8 mouse cellular contexts compared by ENCODE assay signal in genomic region chr8:95037106-95037925, GRCm38 (mm10). TPM values are rescaled to one million over a fixed set of nuclear protein-coding genes. Genes with fewer than 3 reads are reported as not detected.
A peak's percentile ranks its signal among the peaks of the same experiment; 100 is the strongest.
DNase-seq lines count a peak whose midpoint lies in the region; ATAC-seq and TF ChIP-seq lines count a peak whose summit lies in the region.

No protein-coding gene starts in this region.

- DNase-seq in heart, adult 11 months = peak; percentile 95
- no peak for DNase-seq in heart, adult 8-10 months (ENCODE audit: low spot score)
- peak; percentile 23 for DNase-seq in Muller cell, postnatal 12 days (ENCODE audit: inconsistent ontology term)
- peak; percentile 28 to 66 for DNase-seq in frontal cortex, adult 2 months (ENCODE audit: extremely low spot score in 1 of 2, low spot score in 1 of 2)
- peak; percentile 26 to 47 for DNase-seq in layer of hippocampus, postnatal 14 days (ENCODE audit: low spot score in 2 of 2)
- peak; percentile 42 for DNase-seq in lung, postnatal 14 days
- DNase-seq in stomach, postnatal 0 days (ENCODE audit: low spot score) = peak; percentile 44
- DNase-seq in urinary bladder, adult 2 months (ENCODE audit: low spot score) = no peak

- H3K4me2 ChIP-seq in stomach, postnatal 0 days (replicated peaks; ENCODE audit: low read depth) = no peak overlapping the region

- peak; percentile 67 for ATAC-seq in stomach, postnatal 0 days (ENCODE audit: low FRiP score, low TSS enrichment)

- TF ChIP-seq CTCF in stomach, postnatal 0 days (IDR thresholded peaks at IDR 0.05; ENCODE audit: low read depth) = no peak

- 56% methylated on average over 7 of the region's 7 CpGs for whole genome bisulfite sequencing in stomach, postnatal 0 days

- no peak overlapping the region for H3K9ac ChIP-seq in stomach, postnatal 0 days (ENCODE audit: low read length)

- no peak overlapping the region for H3K27ac ChIP-seq in stomach, postnatal 0 days (replicated peaks)

- H3K4me3 ChIP-seq in stomach, postnatal 0 days (ENCODE audit: low read depth, low read length) = no peak overlapping the region

- no peaks in the 10 kb centered on the region for H3K4me1 ChIP-seq in stomach, postnatal 0 days (replicated peaks; ENCODE audit: control insufficient read depth, insufficient read depth)

- no peaks in the 10 kb centered on the region for H3K36me3 ChIP-seq in stomach, postnatal 0 days (ENCODE audit: control insufficient read depth, insufficient read depth, low read length)

- TF ChIP-seq EP300 in stomach, postnatal 0 days (optimal IDR thresholded peaks at IDR 0.05) = no peak

- no peaks in the 10 kb centered on the region for H3K27me3 ChIP-seq in stomach, postnatal 0 days (ENCODE audit: control insufficient read depth, insufficient read depth, low read length)

- H3K9me3 ChIP-seq in stomach, postnatal 0 days (ENCODE audit: control insufficient read depth, low read length) = no peaks in the 10 kb centered on the region

RNA-seq across cellular contexts. Expression of gene Drc7, which starts 17.6 kb away (rescaled TPM):
- not detected for total RNA-seq in heart, adult 8-10 months (2022)
- 0.80 and 1.2 TPM in 2 replicates for polyA plus RNA-seq in frontal cortex, adult 2 months (2012; rRNA removed)
- total RNA-seq in layer of hippocampus, postnatal 14 days (2021) = 1 to 10 TPM; 2.1 to 4.4 TPM
- 0.04 TPM in 1 of 2 replicates, not detected in the other for polyA plus RNA-seq in stomach, postnatal 0 days (2015; fragmentation: Nextera tagmentation; extraction: Ambion mirVana)
- polyA plus RNA-seq in urinary bladder, adult 2 months (2012; rRNA removed) = 0.04 TPM in 1 of 2 replicates, not detected in the other

RNA-seq across cellular contexts. Expression of gene Adgrg3, which starts 19.8 kb away (rescaled TPM):
- 1 to 10 TPM in 3 of 4 experiments, under 1 TPM in 1; 0.75 to 1.3 (median 1.2) TPM for total RNA-seq in heart, adult 8-10 months (2022)
- 0.54 and 0.59 TPM in 2 replicates for polyA plus RNA-seq in frontal cortex, adult 2 months (2012; rRNA removed)
- total RNA-seq in layer of hippocampus, postnatal 14 days (2021) = under 1 TPM in 1 of 2 experiments, not detected in 1; 0.48 TPM
- 0.61 and 0.92 TPM in 2 replicates for polyA plus RNA-seq in stomach, postnatal 0 days (2015; fragmentation: Nextera tagmentation; extraction: Ambion mirVana)
- 4.9 and 6.3 TPM in 2 replicates for polyA plus RNA-seq in urinary bladder, adult 2 months (2012; rRNA removed)

RNA-seq across cellular contexts. Expression of gene Katnb1, which starts 43.7 kb away (rescaled TPM):
- 1 to 10 TPM; 5.4 to 7.2 (median 7.1) TPM for total RNA-seq in heart, adult 8-10 months (2022)
- 50.8 and 53.0 TPM in 2 replicates for polyA plus RNA-seq in frontal cortex, adult 2 months (2012; rRNA removed)
- 10 to 100 TPM; 38.7 to 46.0 TPM for total RNA-seq in layer of hippocampus, postnatal 14 days (2021)
- polyA plus RNA-seq in stomach, postnatal 0 days (2015; fragmentation: Nextera tagmentation; extraction: Ambion mirVana) = 11.6 and 12.4 TPM in 2 replicates
- 12.7 and 13.5 TPM in 2 replicates for polyA plus RNA-seq in urinary bladder, adult 2 months (2012; rRNA removed)

Comparison
In these comparisons a context has a peak if more than half of its experiments do, and no peak if none do; other contexts are left out.
1. DNase-seq: peak in heart, adult 11 months (single experiment), Muller cell, postnatal 12 days (single experiment), frontal cortex, adult 2 months (2 of 2), layer of hippocampus, postnatal 14 days (2 of 2), lung, postnatal 14 days (single experiment) and stomach, postnatal 0 days (single experiment); none in heart, adult 8-10 months (single experiment) and urinary bladder, adult 2 months (single experiment).